26 mouse cellular contexts compared by ENCODE assay signal in genomic region chr11:97982721-97983120, GRCm38 (mm10). TPM values are rescaled to one million over a fixed set of nuclear protein-coding genes. Genes with fewer than 3 reads are reported as not detected.
"Had no signal": no experiment of that assay in that cellular context is flagged by ENCODE, and none has a peak within 500 bp of the region (broad histone marks: within the 10 kb centered on the region; RNA-seq: fewer than 3 reads in every experiment).

No protein-coding gene starts in this region.

- DNase-seq: gastrocnemius, postnatal 14 days; gastrocnemius, postnatal 36 days; heart, adult 2 months; heart, postnatal 14 days; heart, postnatal 36 days; kidney, adult 11 months; kidney, adult 2 months; kidney, adult 9 months; kidney, postnatal 14 days; kidney, postnatal 36 days; layer of hippocampus, adult 9-11 months; layer of hippocampus, postnatal 36 days; left cerebral cortex, postnatal 4 days; liver; liver, embryonic 13.5 days had no signal

- H3K36me3 ChIP-seq: heart, embryonic 13.5 days; heart, embryonic 15.5 days; hindbrain, embryonic 13.5 days; hindbrain, embryonic 15.5 days; kidney, embryonic 15.5 days; limb, embryonic 12.5 days; liver, embryonic 13.5 days; liver, embryonic 15.5 days had no signal

- H3K4me3 ChIP-seq: heart, adult 2 months; heart, embryonic 13.5 days; heart, embryonic 15.5 days; hindbrain, embryonic 13.5 days; hindbrain, embryonic 15.5 days; kidney, embryonic 15.5 days; limb, embryonic 12.5 days; liver, embryonic 13.5 days; liver, embryonic 15.5 days had no signal

- ATAC-seq: hindbrain, postnatal 0 days; intestine, embryonic 16.5 days had no signal

- H3K27ac ChIP-seq: heart, adult 2 months; heart, embryonic 13.5 days; heart, embryonic 15.5 days; hindbrain, embryonic 13.5 days; hindbrain, embryonic 15.5 days; hindbrain, postnatal 0 days; kidney, embryonic 15.5 days; kidney, postnatal 0 days; limb, embryonic 12.5 days; liver, embryonic 13.5 days; liver, embryonic 15.5 days had no signal

- H3K9ac ChIP-seq: heart, embryonic 13.5 days; heart, embryonic 15.5 days; hindbrain, embryonic 13.5 days; hindbrain, embryonic 15.5 days; kidney, embryonic 15.5 days; limb, embryonic 12.5 days; liver, embryonic 13.5 days; liver, embryonic 15.5 days had no signal

- H3K9me3 ChIP-seq: heart, embryonic 13.5 days; heart, embryonic 15.5 days; hindbrain, embryonic 13.5 days; hindbrain, embryonic 15.5 days; kidney, embryonic 15.5 days; limb, embryonic 12.5 days; liver, embryonic 13.5 days; liver, embryonic 15.5 days had no signal

RNA-seq across cellular contexts. Expression of gene Plxdc1, which starts 3.5 kb away (rescaled TPM):
- polyA plus RNA-seq: heart, embryonic 11.5 days; limb, embryonic 12.5 days had no signal
